Mouse (Mus musculus) right cerebral cortex, adult 18-20 months (tissue): Measurements from ENCODE around the gene Gm10354.
"Not testable (repeated sequence)": the region's sequence is repeated elsewhere in the genome, so short reads cannot be mapped to it uniquely, and the experiment has no call there.

Source experiments
- DNase-seq: peaks from one replicate; pipeline ENCODE4 v3.0.0; 2022; ENCODE audit warnings: mixed read lengths

Gm10354 gene

GRCm38 (mm10) chr5:14953587-14953986 lies 25.1 kb downstream of the Gm10354 start:
- not testable (repeated sequence) for DNase-seq

DNA sequence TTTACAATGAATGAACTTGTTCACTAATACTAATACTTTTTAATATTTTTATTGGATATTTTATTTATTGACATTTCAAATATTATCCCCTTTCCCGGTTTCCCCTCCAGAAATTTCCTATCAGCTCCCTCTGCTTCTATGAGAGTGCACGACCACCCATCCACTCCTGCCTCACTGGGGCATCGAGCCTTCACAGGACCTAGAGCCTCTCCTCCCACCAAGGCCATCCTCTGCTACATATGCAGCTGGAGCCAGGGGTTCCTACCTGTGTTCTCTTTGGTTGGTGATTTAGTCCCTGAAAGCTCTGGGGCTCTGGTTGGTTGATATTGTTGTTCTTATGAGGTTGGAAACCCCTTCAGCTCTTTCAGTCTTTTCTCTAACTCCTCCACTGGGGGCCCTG lies 26.0 kb downstream of the Gm10354 start:
- DNase-seq = not testable (repeated sequence)

DNA sequence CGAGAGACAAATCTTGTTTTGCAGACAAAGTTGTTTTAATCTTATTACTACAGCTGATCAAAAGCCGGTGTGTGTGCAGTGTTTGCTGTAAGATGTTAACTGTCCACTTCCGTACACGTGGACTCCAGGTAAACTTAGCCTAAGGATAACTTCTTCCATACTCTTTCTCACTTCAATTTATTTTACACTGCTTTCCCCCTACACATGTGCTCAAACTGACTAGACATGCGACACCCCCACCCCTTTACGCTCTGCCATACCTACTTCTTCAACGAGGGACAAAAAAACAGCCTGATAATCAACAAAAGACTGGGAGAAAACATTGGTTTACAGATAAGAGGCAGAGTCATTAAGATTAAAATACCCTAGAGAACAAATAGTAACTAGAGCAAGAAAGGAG lies 26.9 kb downstream of the Gm10354 start:
- not testable (repeated sequence) for DNase-seq

GRCm38 (mm10) chr5:14947482-14948198 lies 31.1 kb downstream of the Gm10354 start:
- not testable (repeated sequence) for DNase-seq

DNA sequence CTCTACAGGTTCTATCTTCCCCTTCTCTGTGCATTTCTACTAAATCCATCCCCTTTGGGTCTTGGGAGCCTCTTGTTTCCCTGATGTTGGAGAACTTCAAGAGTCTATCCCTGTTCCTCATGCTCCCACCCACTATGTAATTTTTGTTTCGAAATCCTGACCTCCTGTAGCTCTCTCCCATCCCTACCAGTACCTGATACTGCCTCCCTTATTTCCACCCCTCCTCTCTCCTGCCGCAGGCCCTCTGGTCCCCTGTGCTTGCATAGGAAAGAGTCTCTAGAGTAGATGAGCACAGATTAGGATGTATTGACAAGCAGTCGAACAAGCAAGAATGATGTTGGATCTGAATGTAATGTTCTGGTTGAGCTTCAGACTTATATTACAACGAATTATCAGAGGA lies 33.2 kb downstream of the Gm10354 start:
- not testable (repeated sequence) for DNase-seq

DNA sequence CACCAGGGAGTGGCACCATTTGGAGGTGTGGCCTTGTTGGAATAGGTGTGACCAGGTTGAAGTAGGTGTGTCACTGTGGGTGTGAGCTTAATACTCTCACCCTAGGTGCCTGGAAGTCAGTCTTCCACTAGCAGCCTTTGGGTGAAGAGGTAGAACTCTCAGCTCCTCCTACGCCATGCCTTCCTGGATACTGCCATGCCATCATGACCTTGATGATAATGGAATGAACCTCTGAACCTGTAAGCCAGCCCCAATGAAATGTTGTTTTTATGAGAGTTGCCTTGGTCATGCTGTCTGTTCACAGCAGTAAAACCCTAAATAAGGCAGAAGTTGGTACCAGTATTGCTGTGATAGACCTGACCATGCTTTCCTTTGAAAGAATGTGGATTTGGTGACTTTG lies 37.7 kb downstream of the Gm10354 start:
- not testable (repeated sequence) for DNase-seq

- DNase-seq = not testable (repeated sequence)
Measured at GRCm38 (mm10) chr5:14938329-14938728, 40.4 kb downstream of the Gm10354 start, which contains the start of gene Speer4e. Speer4e (minus strand) TSS chr5:14938429.

GRCm38 (mm10) chr5:14933721-14934120 lies 45.0 kb downstream of the Gm10354 start:
- DNase-seq = not testable (repeated sequence)

DNA sequence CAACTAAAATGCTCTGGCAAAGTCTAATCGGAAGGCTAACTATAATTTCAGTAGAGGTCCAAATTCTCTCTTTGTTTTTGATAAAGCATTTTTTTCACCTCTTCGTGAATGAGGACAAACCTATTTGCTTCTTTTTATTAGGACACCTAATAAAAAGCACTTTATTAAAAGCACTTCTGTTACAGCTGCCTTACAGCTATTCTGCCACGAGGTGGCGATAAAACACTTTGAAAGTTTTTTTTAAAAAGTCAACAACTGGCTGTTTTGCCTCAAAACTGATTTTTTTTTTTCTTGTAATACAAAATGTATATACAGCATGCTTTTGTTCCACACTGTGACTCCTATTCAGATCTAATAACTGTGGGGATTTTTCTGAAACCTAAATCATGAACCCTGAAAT lies 51.7 kb downstream of the Gm10354 start:
- not testable (repeated sequence) for DNase-seq
